Mouse (Mus musculus): ENCODE measurements around the gene Parp3. TPM values are rescaled to one million over a fixed set of nuclear protein-coding genes. Genes with fewer than 3 reads are reported as not detected.

The Parp3 gene
- polyA plus RNA-seq (2014; fragmentation: Illumina TruSeq; extraction: RNeasy Lipid Tissue Mini Kit (QIAGEN cat#74804); ENCODE audit: low read depth, low replicate concordance): 9.4 TPM

GRCm38 (mm10) chr9:106476924-106477484, at the start of gene Parp3:
Gene Parp3 (minus strand): TSS chr9:106476949.

GRCm38 (mm10) chr9:106514273-106514672, 37.5 kb upstream of the Parp3 start, which contains the start of gene Iqcf5:
Gene Iqcf5 (plus strand): TSS chr9:106514573.

GRCm38 (mm10) chr9:106499667-106500066, 22.9 kb upstream of the Parp3 start, which contains the start of gene Iqcf1:
Gene Iqcf1 (plus strand): TSS chr9:106499967.

GRCm38 (mm10) chr9:106475663-106476001, 1.1 kb downstream of the Parp3 start, which contains the start of gene Rrp9:
Gene Rrp9 (plus strand): TSS chr9:106475963.

GRCm38 (mm10) chr9:106465571-106466200, 11.1 kb downstream of the Parp3 start, which contains the start of gene Gpr62:
Gene Gpr62 (minus strand): TSS chr9:106465938.

GRCm38 (mm10) chr9:106453271-106454070, 23.3 kb downstream of the Parp3 start, which contains the start of gene Pcbp4:
Gene Pcbp4 (plus strand): TSS chr9:106453291.

GRCm38 (mm10) chr9:106447348-106447747, 29.4 kb downstream of the Parp3 start, which contains the start of the genes Abhd14b and Abhd14a:
Gene Abhd14b (plus strand): TSS chr9:106447459.
Gene Abhd14a (minus strand): TSS chr9:106447678.

GRCm38 (mm10) chr9:106429221-106430014, 47.3 kb downstream of the Parp3 start, which contains the start of gene Rpl29:
Gene Rpl29 (plus strand): TSS chr9:106429454.

Other genes with a start within 250 kb of the Parp3 start
- 86.5 TPM for gene Alas1, start 228.3 kb downstream of the Parp3 start, polyA plus RNA-seq (2014; fragmentation: Illumina TruSeq; extraction: RNeasy Lipid Tissue Mini Kit (QIAGEN cat#74804); ENCODE audit: low read depth, low replicate concordance)
- gene Poc1a, start 195.9 kb downstream of the Parp3 start, polyA plus RNA-seq (2014; fragmentation: Illumina TruSeq; extraction: RNeasy Lipid Tissue Mini Kit (QIAGEN cat#74804); ENCODE audit: low read depth, low replicate concordance): 0.34 TPM
- 2.9 TPM for gene Dusp7, start 108.3 kb downstream of the Parp3 start, polyA plus RNA-seq (2014; fragmentation: Illumina TruSeq; extraction: RNeasy Lipid Tissue Mini Kit (QIAGEN cat#74804); ENCODE audit: low read depth, low replicate concordance)
- 26.6 TPM for gene Rpl29, start 47.5 kb downstream of the Parp3 start, polyA plus RNA-seq (2014; fragmentation: Illumina TruSeq; extraction: RNeasy Lipid Tissue Mini Kit (QIAGEN cat#74804); ENCODE audit: low read depth, low replicate concordance)
- 4.1 TPM for gene Acy1, start 38.6 kb downstream of the Parp3 start, polyA plus RNA-seq (2014; fragmentation: Illumina TruSeq; extraction: RNeasy Lipid Tissue Mini Kit (QIAGEN cat#74804); ENCODE audit: low read depth, low replicate concordance)
- 105 TPM for gene Abhd14b, start 29.5 kb downstream of the Parp3 start, polyA plus RNA-seq (2014; fragmentation: Illumina TruSeq; extraction: RNeasy Lipid Tissue Mini Kit (QIAGEN cat#74804); ENCODE audit: low read depth, low replicate concordance)
- gene Abhd14a, start 29.3 kb downstream of the Parp3 start, polyA plus RNA-seq (2014; fragmentation: Illumina TruSeq; extraction: RNeasy Lipid Tissue Mini Kit (QIAGEN cat#74804); ENCODE audit: low read depth, low replicate concordance): 2.2 TPM
- gene Pcbp4, start 23.7 kb downstream of the Parp3 start, polyA plus RNA-seq (2014; fragmentation: Illumina TruSeq; extraction: RNeasy Lipid Tissue Mini Kit (QIAGEN cat#74804); ENCODE audit: low read depth, low replicate concordance): 2.8 TPM
- not detected for gene Gpr62, start 11.0 kb downstream of the Parp3 start, polyA plus RNA-seq (2014; fragmentation: Illumina TruSeq; extraction: RNeasy Lipid Tissue Mini Kit (QIAGEN cat#74804); ENCODE audit: low read depth, low replicate concordance)
- gene Rrp9, start 986 bp downstream of the Parp3 start, polyA plus RNA-seq (2014; fragmentation: Illumina TruSeq; extraction: RNeasy Lipid Tissue Mini Kit (QIAGEN cat#74804); ENCODE audit: low read depth, low replicate concordance): 1.5 TPM
- not detected for gene Iqcf1, start 23.0 kb upstream of the Parp3 start, polyA plus RNA-seq (2014; fragmentation: Illumina TruSeq; extraction: RNeasy Lipid Tissue Mini Kit (QIAGEN cat#74804); ENCODE audit: low read depth, low replicate concordance)
- gene Iqcf5, start 37.6 kb upstream of the Parp3 start, polyA plus RNA-seq (2014; fragmentation: Illumina TruSeq; extraction: RNeasy Lipid Tissue Mini Kit (QIAGEN cat#74804); ENCODE audit: low read depth, low replicate concordance): not detected
- gene Iqcf3, start 84.7 kb upstream of the Parp3 start, polyA plus RNA-seq (2014; fragmentation: Illumina TruSeq; extraction: RNeasy Lipid Tissue Mini Kit (QIAGEN cat#74804); ENCODE audit: low read depth, low replicate concordance): not detected
- not detected for gene Iqcf4, start 94.0 kb upstream of the Parp3 start, polyA plus RNA-seq (2014; fragmentation: Illumina TruSeq; extraction: RNeasy Lipid Tissue Mini Kit (QIAGEN cat#74804); ENCODE audit: low read depth, low replicate concordance)
- not detected for gene Iqcf6, start 149.6 kb upstream of the Parp3 start, polyA plus RNA-seq (2014; fragmentation: Illumina TruSeq; extraction: RNeasy Lipid Tissue Mini Kit (QIAGEN cat#74804); ENCODE audit: low read depth, low replicate concordance)
- not detected for gene Grm2, start 179.1 kb upstream of the Parp3 start, polyA plus RNA-seq (2014; fragmentation: Illumina TruSeq; extraction: RNeasy Lipid Tissue Mini Kit (QIAGEN cat#74804); ENCODE audit: low read depth, low replicate concordance)
- 15.1 TPM for gene Tex264, start 209.0 kb upstream of the Parp3 start, polyA plus RNA-seq (2014; fragmentation: Illumina TruSeq; extraction: RNeasy Lipid Tissue Mini Kit (QIAGEN cat#74804); ENCODE audit: low read depth, low replicate concordance)